Mouse (Mus musculus) cerebellum, adult 2 months (tissue): ENCODE results near the gene Gm21903. TPM values are rescaled to one million over a fixed set of nuclear protein-coding genes. Genes with fewer than 3 reads are reported as not detected.
"Not testable (repeated sequence)": the region's sequence is repeated elsewhere in the genome, so short reads cannot be mapped to it uniquely, and the experiment has no call there.

Source experiments
- DNase-seq, 2 experiments: peaks; one replicate each; pipeline ENCODE4 v3.0.0; 2021
- H3K27ac ChIP-seq: fragments of 200-500 bp; 2 replicates; pipeline ENCODE4 v1.5.1; 2012; ENCODE audit warnings: low read length, control low read depth, inconsistent platforms; ENCODE audit not compliant: insufficient read depth
- H3K27me3 ChIP-seq: fragments of 200-500 bp; 2 replicates; pipeline ENCODE4 v1.6.1; 2012; ENCODE audit warnings: inconsistent platforms, mild to moderate bottlenecking, low read length, moderate library complexity; ENCODE audit not compliant: control insufficient read depth, insufficient read depth
- H3K4me1 ChIP-seq: fragments of 200-500 bp; 2 replicates; pipeline ENCODE4 v1.6.1; 2011; ENCODE audit warnings: low read length; ENCODE audit not compliant: control insufficient read depth, insufficient read depth
- H3K4me3 ChIP-seq: fragments of 200-500 bp; replicated peaks from 2 replicates; pipeline ENCODE3; 2011; ENCODE audit warnings: mild to moderate bottlenecking, low read depth, low read length, control low read depth; ENCODE audit not compliant: insufficient read depth
- CTCF ChIP-seq: fragments of 200-500 bp; IDR thresholded peaks from 2 replicates; pipeline ENCODE4 v1.5.1; 2011; ENCODE audit warnings: low read depth, mild to moderate bottlenecking, control low read depth, low read length, moderate library complexity, borderline replicate concordance; ENCODE audit not compliant: insufficient read depth
- POLR2A ChIP-seq: fragments of 200-500 bp; IDR thresholded peaks from 2 replicates; pipeline ENCODE4 v1.6.1; 2011; ENCODE audit warnings: low read length, control low read depth, borderline replicate concordance; ENCODE audit not compliant: insufficient read depth
- whole genome bisulfite sequencing: fragments of 180-500 bp; shearing (Covaris S2); methylation state at CpG from one replicate; pipeline ENCODE4 v1.1.7; 2018; 5-methylcytosine and 5-hydroxymethylcytosine counted together
- polyA plus RNA-seq: library from polyadenylated mRNA; depleted of rRNA; stranded (reverse); fragments of >200 nt; gene quantifications from 2 replicates; pipeline ENCODE4 v1.2.3, GENCODE M21; 2012; rRNA removed

Gene Gm21903
- polyA plus RNA-seq, result not detected in 2 replicates

DNA sequence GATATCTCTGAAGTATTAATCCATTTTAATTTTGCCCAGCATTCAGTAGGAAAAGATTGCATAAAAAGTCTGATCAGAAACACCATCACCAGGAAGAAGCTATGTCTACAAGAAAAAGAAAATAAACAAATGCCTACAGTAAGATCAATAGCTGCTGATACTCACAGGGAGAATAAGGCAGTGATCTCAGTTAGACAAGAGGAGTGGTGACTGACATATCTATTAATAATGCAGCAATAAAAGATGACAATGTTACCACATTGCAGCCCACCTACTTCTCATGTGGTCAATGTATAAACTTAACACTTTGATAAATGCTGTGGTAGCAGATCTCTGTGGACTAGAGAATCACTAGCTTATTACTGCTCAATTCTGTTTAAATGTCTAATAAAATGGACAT is at the start of gene Gm21903:
Gene Gm21903, minus strand, starts transcription at position 101 of the 400 bp plus-strand sequence.
- DNase-seq, result no peak
- no peaks in the 10 kb centered on the region for H3K4me1 ChIP-seq
- no peak within 1 kb of the TSS for H3K27ac ChIP-seq
- H3K27me3 ChIP-seq, result no peaks in the 10 kb centered on the region
- TF ChIP-seq POLR2A, result no peak
- TF ChIP-seq CTCF, result no peak
- H3K4me3 ChIP-seq, result no peak within 1 kb of the TSS

DNA sequence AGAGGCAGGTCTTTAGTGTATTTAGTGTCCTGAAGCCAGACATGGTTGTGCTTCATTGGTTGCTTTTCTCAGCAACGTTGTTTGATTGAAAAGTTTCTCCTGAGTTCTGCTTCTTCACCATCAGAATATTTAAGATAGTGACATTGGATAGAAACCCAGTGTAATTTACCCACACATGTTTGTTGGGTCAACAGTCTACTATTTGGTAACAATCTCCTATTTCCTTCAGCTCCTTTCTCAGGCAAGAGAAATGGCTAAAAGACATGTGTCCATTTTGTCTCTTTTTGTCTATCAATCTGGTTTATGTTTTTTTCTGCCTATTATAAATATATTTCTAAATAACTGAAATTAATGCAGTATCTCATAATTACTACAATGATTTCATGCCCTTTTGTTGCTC is 33.8 kb upstream of the Gm21903 start, which contains the start of gene Esp23:
Gene Esp23, minus strand, starts transcription at position 101 of the 400 bp plus-strand sequence.
- H3K27ac ChIP-seq, result no peak within 1 kb of the TSS
- WGBS, result 27% methylated on average over 1 of the region's 1 CpGs

DNA sequence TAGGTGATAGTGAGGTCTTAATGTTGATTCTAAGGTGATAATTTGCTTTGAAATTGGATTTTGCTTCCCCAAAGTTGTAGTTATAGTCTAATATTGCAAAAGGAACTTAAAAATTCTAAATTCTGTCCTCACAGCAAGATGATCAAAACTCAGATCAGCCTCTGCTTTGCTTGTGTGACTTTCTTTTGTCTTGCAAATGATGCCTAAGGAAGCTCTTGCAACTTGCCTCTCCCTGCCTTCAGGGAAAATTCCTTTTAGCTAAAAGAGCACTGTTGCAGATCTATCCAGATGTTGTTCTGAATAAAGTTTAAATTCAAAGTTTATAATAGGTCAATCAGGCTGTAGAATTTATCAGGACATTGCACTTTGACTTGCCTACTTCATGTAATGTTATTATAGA is 20.5 kb upstream of the Gm21903 start:
- Histone ChIP-seq H3K4me3 (no peak overlapping the region), H3K27me3 (no peaks in the 10 kb centered on the region), H3K4me1 (no peaks in the 10 kb centered on the region), H3K27ac (no peak overlapping the region)
- no peak for TF ChIP-seq CTCF
- TF ChIP-seq POLR2A, result no peak
- DNase-seq, result no peak

More for the DNA sequence above, 33.8 kb upstream of the Gm21903 start, which contains the start of gene Esp23:
- no peaks in the 10 kb centered on the region for H3K4me1 ChIP-seq
- no peaks in the 10 kb centered on the region for H3K27me3 ChIP-seq
- TF ChIP-seq CTCF (no peak), POLR2A (no peak)
- no peak within 1 kb of the TSS for H3K4me3 ChIP-seq
- no peak for DNase-seq

DNA sequence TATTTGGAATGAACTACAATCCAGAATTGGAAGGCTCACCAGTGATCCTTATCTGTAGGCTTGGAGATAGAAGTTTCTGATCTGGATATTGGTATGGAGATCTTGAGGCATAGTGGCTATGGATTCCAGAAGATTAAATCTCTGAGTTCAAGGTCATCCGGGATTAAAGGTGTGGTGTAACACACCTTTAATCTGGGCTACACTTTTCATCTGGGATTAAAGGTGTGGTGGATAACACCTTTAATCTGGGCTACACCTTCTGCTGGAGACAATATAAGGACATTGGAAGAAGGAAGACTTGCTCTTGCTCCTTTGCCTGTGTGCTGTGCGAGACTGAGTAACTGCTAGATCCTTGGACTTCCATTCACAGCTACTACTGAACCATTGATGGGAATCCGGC is 6.7 kb downstream of the Gm21903 start, which contains the start of gene Esp24:
Gene Esp24, plus strand, starts transcription at position 301 of the 400 bp plus-strand sequence.
- not testable (repeated sequence) for H3K27ac ChIP-seq, H3K4me3 ChIP-seq, H3K27me3 ChIP-seq, DNase-seq, H3K4me1 ChIP-seq
- 85% methylated on average over 3 of the region's 3 CpGs for WGBS

DNA sequence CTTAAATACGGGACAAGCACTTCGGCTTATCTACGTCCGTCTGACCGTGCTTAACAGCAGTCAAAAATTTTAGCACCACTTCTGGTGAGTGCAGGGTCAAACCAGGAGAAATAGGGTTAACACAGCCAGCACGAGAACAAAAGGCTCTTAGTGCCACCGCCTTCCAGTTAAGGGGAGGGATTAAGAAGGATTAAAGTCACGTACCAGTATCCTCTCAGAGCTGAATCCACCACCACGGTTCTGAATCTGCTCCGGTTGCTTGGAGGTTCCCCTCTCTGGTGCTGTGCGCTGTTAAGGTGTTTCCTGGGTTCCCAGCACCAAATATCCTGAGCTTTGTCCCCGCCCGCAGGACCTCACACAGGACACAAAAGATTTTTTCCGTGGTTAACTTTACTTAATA is 26.0 kb downstream of the Gm21903 start:
- Histone ChIP-seq H3K4me3 (no peak overlapping the region), H3K4me1 (no peaks in the 10 kb centered on the region), H3K27me3 (no peaks in the 10 kb centered on the region), H3K27ac (no peak overlapping the region)
- DNase-seq, result no peak
- TF ChIP-seq CTCF, result no peak
- TF ChIP-seq POLR2A, result no peak
- WGBS, result 60% methylated on average over 14 of the region's 14 CpGs

DNA sequence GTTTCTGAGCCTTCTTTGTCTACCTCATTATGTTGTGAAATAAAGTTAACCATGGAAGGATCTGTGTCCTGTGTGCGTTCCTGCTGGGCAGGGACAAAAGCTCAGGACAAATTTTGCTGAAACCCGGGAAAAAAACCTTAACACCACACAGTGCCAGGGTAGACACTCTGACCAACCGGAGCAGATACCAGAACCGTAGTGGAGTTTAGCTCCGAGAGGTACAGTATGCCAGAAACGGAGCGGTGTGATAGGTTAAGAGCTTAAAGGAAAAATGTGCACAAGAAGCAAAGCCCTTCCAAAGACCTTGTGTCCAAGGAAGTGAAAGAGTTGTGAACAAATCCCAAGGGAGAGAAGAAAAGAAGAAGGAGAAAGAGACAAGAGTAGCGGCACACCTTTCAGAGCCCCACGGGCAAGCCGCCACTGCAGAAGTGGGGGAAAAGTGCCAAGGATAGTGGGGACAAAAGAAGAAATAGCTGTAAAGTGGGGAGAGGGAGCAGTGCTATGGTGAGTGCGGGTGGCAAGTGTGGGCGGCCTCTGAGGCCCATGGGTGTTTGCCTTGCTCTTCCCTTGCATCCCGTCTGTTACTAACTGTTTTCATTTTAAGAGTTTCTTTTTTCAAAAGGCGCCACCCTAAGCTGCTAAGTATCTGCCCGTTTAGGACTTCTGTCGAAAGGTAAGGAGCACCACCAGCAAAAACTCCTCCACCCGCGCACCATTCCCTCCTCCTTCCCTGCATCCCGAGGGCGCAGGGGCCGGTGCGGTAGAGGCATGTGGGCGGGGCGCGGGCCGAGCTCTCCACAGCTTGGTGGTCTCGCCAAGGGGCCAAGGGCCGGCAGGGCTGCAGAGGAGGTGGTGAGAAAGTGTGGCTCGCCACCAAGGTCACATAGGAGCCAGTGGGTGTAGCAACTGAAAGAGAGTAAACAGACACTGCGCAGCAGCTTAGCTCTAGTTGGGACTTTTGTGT is 32.2 kb downstream of the Gm21903 start:
- H3K27ac ChIP-seq, result no peak overlapping the region
- 44% methylated on average over 30 of the region's 30 CpGs for WGBS
- TF ChIP-seq CTCF (no peak), POLR2A (no peak)
- no peak for DNase-seq
- H3K27me3 ChIP-seq, result no peaks in the 10 kb centered on the region
- H3K4me1 ChIP-seq, result no peaks in the 10 kb centered on the region
- H3K4me3 ChIP-seq, result no peak overlapping the region

DNA sequence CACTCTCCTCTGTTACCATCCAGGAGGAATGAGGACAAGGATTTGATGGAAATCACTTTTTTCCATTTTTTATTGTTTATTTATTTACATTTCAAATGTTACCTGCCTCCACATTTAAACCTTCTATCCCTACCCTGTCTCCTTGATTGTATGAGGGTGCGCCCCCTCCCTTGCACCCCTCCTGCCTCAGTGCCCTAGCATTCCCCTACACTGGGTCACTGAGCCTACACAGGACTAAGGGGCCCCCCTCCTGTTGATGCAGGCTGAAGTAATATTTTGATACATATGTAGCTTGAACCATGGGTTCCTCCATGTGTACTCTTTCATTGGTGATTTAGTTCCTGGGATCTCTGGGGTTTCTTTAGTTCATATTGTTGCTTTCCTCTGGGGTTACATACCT is 33.3 kb downstream of the Gm21903 start:
- H3K27me3 ChIP-seq, result no peaks in the 10 kb centered on the region
- H3K4me3 ChIP-seq, result no peak overlapping the region
- no peak overlapping the region for H3K27ac ChIP-seq
- TF ChIP-seq CTCF, result no peak
- no peak for TF ChIP-seq POLR2A
- no peaks in the 10 kb centered on the region for H3K4me1 ChIP-seq
- 79% methylated on average over 1 of the region's 1 CpGs for WGBS
- no peak for DNase-seq

Other genes with a start within 250 kb of the Gm21903 start
- gene Esp24, start 6.6 kb downstream of the Gm21903 start, polyA plus RNA-seq, result not detected in 2 replicates
- gene Esp23, start 33.7 kb upstream of the Gm21903 start, polyA plus RNA-seq, result not detected in 2 replicates
- gene Esp22, start 52.0 kb upstream of the Gm21903 start, polyA plus RNA-seq, result not detected in 2 replicates